Mouse (Mus musculus): Measurements from ENCODE around the gene 1700122O11Rik. TPM values are rescaled to one million over a fixed set of nuclear protein-coding genes. Genes with fewer than 3 reads are reported as not detected.

Gene 1700122O11Rik
- polyA plus RNA-seq (2021): not detected

DNA sequence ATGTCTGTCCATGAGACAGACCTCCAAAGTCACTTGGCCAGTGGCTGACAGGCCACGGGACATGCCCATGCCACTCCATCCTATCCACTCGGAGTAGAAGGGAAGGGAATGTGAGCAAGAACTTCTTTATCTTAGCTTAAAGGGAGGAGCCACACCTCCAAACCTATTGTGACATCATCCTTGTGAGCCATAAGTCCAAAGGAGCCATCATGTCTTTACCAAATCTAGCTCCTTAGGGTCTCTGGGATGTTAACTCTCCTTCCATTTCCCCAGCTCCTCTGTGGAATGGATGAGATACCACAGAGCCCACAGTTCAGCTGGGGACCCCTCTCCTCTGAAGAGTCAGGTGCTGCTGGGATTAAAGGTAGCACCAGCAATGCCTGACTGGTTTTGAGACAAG, at the start of gene 1700122O11Rik:
1700122O11Rik (minus strand) TSS at position 101 of the 400 bp plus-strand sequence.
- no peak for ATAC-seq
- CTCF ChIA-PET: no interaction called here
- in situ Hi-C loops (cut with MboI; ENCODE audit: low pct_unique_long_range_greater_than_20kb): loop anchor here (5.0 kb wide), 1 partner anchor 106 kb away; no protein-coding TSS in a partner anchor
- TF ChIP-seq CTCF (IDR thresholded peaks at IDR 0.05): no peak
- DNase-seq (ENCODE audit: low read depth, low spot score): no peak
- POLR2A ChIA-PET: no interaction called here
- H3K27me3 ChIP-seq: no peaks in the 10 kb centered on the region

DNA sequence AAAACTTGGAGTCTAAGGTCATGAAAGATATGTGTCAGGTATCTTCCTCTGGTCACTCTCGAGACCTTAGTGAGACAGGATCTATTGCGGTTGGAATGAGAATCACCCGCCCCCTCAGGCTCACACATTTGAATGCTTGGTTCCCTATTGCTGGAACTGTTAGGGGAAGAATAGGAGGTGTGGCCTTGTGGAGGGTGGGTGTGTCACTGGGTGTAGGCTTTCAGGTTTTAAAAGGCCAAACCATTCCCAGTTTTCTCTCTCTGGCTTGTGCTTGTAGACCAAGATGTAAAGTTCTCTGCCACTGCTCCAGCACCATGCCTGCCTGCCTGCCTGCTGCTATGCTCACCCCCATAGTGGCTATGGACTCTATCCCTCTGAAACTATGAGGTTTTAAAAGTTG, 42.5 kb upstream of the 1700122O11Rik start:
- H3K27me3 ChIP-seq: peaks cover 9% of the 10 kb centered on the region
- ChIA-PET POLR2A (no interaction called here), CTCF (interaction anchor here (1.0 kb wide), 1 partner anchor 11 kb away, joined by 3 read pairs; no protein-coding TSS in a partner anchor)
- DNase-seq (ENCODE audit: low read depth, low spot score) (no peak), ATAC-seq (no peak)
- TF ChIP-seq CTCF (IDR thresholded peaks at IDR 0.05): no peak
- in situ Hi-C loops (cut with MboI; ENCODE audit: low pct_unique_long_range_greater_than_20kb): no loop called here

DNA sequence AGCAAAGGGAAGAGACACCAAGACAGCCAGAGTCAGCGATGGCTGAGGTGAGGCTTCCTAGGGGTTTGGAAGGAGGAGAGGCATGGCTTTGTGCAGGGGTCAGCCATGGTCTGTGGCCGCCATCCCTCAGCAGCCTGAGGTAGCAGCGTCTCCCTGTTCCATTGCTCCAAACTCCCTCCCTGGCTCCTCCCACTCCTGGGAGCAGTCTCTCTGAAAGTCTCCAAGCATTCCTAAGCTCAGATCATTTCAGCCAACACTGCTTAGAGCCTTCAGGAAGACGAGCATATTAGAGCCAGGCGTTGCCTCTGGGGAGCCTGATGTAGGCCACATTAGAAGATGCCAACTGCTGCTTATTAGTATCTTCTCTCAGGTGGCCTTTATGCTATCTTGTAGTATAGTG, 29.6 kb upstream of the 1700122O11Rik start:
- peaks cover 13% of the 10 kb centered on the region for H3K27me3 ChIP-seq
- TF ChIP-seq CTCF (IDR thresholded peaks at IDR 0.05): no peak
- ChIA-PET POLR2A (no interaction called here), CTCF (no interaction called here)
- DNase-seq (ENCODE audit: low read depth, low spot score): no peak
- no peak for ATAC-seq
- in situ Hi-C loops (cut with MboI; ENCODE audit: low pct_unique_long_range_greater_than_20kb): no loop called here

DNA sequence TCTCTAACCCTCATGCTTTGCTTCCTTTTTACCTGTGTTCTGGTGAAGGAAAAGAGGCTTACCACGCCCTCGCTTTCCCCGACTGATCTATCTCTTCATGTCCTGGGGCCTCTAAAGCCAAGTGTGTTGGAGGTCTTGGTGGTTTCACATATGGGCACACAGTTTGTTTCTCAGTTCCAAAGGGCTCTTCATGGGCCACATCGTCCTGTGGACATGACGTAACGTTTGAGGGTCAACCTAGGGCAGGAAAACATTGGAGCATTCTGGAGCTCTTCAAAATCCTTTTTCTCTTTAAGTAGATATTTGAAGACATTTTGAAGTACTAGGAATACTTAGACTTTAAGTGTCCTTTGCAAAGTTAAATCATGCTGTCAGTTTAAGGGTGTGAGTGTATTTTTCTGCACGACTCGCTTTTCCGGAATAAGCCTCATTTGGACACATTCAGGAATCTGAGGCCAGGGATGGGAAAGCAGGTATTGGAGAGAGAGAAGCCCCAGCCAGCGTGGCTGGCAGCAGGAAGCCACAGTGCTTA, 29.1 kb upstream of the 1700122O11Rik start:
- no peak for TF ChIP-seq CTCF (IDR thresholded peaks at IDR 0.05)
- H3K27me3 ChIP-seq: peaks cover 13% of the 10 kb centered on the region
- CTCF ChIA-PET: no interaction called here
- POLR2A ChIA-PET: no interaction called here
- ATAC-seq: no peak
- DNase-seq (ENCODE audit: low read depth, low spot score): no peak
- in situ Hi-C loops (cut with MboI; ENCODE audit: low pct_unique_long_range_greater_than_20kb): no loop called here

DNA sequence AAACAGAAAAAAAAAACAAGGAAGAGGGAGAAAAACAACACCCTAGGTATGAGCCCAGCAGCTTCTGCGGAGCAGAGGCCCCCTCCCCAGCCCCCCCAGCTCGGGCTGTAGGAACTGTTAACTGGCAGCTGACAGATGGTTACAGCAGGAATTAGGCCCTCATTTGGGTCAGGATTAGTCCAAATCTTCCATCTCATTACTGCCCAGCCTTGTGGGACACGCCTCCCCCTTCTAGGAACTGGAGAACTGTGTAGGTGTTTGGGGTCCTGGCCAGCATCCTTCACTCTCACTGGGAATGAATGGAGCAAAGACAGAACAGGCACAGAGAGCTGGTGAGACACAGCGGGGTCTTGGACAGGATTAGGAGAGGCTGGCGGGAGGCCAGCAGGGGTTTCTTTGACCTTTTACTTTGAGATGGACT, 27.0 kb upstream of the 1700122O11Rik start:
- POLR2A ChIA-PET: no interaction called here
- CTCF ChIA-PET: no interaction called here
- H3K27me3 ChIP-seq: peaks cover 24% of the 10 kb centered on the region
- DNase-seq (ENCODE audit: low read depth, low spot score) (no peak), ATAC-seq (no peak)
- no peak for TF ChIP-seq CTCF (IDR thresholded peaks at IDR 0.05)
- in situ Hi-C loops (cut with MboI; ENCODE audit: low pct_unique_long_range_greater_than_20kb): no loop called here

DNA sequence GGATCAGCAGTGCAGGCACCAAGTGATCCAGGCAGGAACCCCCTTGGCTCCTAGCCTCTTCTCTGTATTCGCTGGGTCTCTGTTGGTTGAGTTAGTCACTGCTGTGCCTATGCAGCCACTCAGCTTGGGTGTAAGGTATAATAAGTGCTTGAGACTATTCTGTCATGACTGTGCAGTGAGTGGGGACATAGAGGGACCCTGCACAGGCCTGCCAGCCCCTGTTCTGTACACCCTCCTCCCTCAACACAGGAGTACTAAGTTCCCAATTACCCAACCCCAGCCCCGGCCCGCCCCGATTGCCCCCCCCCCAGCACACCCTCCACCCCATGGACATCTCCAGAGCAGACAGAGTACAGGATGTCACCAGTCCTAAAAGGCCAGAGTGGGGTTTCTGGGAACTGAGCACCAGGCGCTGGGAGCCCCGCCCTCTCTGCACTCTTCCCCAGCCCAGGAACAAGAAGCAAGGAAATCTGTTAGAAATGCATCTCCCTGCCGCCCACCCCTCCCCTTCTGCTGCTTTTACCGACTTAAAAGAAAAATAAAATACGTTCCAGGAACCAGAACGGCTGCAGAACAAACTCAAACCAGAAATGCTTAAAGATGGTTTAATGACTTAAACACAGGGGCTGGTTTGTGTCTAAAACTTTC, 26.2 kb upstream of the 1700122O11Rik start:
- ATAC-seq (no peak), DNase-seq (ENCODE audit: low read depth, low spot score) (no peak)
- H3K27me3 ChIP-seq: peaks cover 29% of the 10 kb centered on the region
- in situ Hi-C loops (cut with MboI; ENCODE audit: low pct_unique_long_range_greater_than_20kb): no loop called here
- TF ChIP-seq CTCF (IDR thresholded peaks at IDR 0.05): no peak
- POLR2A ChIA-PET: no interaction called here
- CTCF ChIA-PET: no interaction called here

DNA sequence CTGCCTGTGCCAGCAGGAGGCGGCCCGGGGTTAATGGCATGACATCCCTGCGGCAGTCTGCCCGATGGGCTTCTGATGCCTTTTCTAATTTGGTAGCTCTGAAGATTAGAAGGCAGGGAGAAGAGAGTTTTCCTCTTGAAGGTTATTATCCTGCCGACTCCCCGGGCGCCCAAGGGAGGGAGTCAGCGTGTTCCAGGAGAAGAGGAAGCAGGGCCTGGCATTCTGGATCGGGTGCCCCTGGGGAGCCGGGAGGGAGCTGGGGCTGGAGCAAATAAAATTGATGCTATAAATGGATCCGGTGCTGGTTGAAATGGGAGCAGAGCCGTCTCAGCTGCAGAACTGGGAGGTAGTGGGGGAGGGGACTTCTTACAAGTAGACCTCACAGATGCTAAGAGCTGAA, 19.3 kb upstream of the 1700122O11Rik start:
- DNase-seq (ENCODE audit: low read depth, low spot score) (no peak), ATAC-seq (no peak)
- TF ChIP-seq CTCF (IDR thresholded peaks at IDR 0.05): no peak
- in situ Hi-C loops (cut with MboI; ENCODE audit: low pct_unique_long_range_greater_than_20kb): no loop called here
- H3K27me3 ChIP-seq: peaks cover 33% of the 10 kb centered on the region
- ChIA-PET POLR2A (no interaction called here), CTCF (no interaction called here)

DNA sequence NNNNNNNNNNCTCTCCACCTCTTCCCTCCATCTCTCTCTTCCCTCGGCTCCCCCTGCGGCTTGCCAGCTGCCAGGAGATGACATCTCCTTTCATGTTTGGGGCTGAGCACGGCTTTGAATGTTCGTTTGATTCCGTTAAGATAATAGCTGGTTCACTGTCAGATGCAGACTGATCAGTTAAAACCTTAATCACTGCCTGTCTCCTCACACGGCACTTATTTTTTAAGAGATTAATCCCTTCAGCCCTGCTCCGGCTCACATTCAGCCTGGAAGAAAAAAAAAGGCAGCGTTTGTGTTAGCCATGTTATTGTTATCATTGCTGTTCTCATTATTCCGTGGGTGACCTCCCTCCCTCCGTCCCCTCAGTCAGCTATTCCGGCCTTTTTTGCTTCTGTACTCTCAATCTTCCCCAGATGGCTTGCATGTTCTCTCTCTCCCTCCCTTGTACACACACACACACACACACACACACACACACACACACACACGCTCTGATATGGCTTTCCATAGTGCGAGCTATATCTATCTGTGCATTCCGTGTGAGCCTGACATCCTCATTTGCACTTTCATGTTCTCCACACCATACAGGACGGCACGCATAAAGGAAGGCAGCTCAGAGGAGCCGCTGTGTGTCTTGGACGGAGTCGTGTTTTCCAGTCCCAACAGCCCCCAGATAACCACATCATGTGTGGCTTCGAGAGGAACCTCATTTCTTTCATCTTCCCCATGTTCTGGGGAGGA, 17.2 kb upstream of the 1700122O11Rik start:
- in situ Hi-C loops (cut with MboI; ENCODE audit: low pct_unique_long_range_greater_than_20kb): no loop called here
- no peak for DNase-seq (ENCODE audit: low read depth, low spot score)

DNA sequence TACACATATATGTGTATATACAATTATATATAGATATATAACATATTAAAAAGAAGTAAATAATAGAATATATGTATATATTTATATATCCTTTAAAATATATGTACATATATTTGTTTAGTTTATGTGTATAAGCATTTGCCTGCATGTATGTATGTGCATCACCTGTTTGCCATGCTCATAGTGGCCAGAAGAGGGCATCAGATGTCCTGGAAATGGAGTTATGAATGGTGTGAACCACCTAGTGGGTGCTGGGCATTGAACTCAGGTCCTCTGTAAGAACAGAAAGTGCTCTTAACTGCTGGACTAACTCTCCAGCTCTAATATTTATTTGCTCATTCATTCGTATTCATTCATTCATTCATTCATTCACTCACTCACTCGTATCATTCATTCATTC, 15.6 kb upstream of the 1700122O11Rik start:
- DNase-seq (ENCODE audit: low read depth, low spot score) (no peak), ATAC-seq (no peak)
- ChIA-PET CTCF (no interaction called here), POLR2A (no interaction called here)
- peaks cover 23% of the 10 kb centered on the region for H3K27me3 ChIP-seq
- no peak for TF ChIP-seq CTCF (IDR thresholded peaks at IDR 0.05)
- in situ Hi-C loops (cut with MboI; ENCODE audit: low pct_unique_long_range_greater_than_20kb): no loop called here

More for the DNA sequence above, 17.2 kb upstream of the 1700122O11Rik start:
- ChIA-PET POLR2A (no interaction called here), CTCF (no interaction called here)
- TF ChIP-seq CTCF (IDR thresholded peaks at IDR 0.05): no peak
- H3K27me3 ChIP-seq: peaks cover 31% of the 10 kb centered on the region
- ATAC-seq: no peak

DNA sequence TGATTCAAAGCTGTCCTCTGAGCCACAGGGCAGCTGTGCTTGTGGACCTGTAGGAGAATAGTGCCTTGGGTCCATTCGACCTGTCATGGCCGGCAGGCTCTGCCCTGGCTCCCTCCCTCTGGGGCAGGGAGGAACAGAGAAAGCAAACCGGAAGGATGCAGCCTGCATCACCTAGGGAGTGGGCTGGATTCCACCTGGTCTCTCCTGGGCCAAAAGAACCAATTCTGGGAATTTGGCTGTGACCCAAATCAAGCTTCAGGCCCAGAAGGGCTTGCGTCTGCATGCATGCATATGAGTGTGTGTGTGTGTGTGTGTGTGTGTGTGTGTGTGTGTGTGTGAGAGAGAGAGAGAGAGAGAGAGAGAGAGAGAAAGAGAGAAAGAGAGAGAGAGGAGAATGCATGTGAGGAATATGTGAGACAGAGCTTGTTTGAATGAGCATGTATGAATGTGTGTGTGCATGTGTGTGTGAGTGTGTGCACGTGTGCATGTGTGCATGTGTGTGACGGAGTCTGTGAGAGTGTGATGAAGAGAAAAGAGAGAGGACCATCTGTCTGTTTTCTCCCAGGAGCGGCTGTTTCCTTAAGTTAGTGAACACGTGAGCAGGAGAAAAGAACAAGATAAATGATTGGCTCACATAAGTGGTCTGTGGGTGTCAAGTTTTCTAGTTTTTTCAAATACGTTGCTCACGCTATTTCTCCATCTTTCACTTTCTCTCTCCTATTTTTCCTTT, 14.4 kb upstream of the 1700122O11Rik start:
- TF ChIP-seq CTCF (IDR thresholded peaks at IDR 0.05): no peak
- in situ Hi-C loops (cut with MboI; ENCODE audit: low pct_unique_long_range_greater_than_20kb): no loop called here
- H3K27me3 ChIP-seq: peaks cover 22% of the 10 kb centered on the region
- DNase-seq (ENCODE audit: low read depth, low spot score) (no peak), ATAC-seq (no peak)
- POLR2A ChIA-PET: no interaction called here
- CTCF ChIA-PET: no interaction called here
